Comparison of ENCODE assay signal across 9 mouse cellular contexts in the genomic region with DNA sequence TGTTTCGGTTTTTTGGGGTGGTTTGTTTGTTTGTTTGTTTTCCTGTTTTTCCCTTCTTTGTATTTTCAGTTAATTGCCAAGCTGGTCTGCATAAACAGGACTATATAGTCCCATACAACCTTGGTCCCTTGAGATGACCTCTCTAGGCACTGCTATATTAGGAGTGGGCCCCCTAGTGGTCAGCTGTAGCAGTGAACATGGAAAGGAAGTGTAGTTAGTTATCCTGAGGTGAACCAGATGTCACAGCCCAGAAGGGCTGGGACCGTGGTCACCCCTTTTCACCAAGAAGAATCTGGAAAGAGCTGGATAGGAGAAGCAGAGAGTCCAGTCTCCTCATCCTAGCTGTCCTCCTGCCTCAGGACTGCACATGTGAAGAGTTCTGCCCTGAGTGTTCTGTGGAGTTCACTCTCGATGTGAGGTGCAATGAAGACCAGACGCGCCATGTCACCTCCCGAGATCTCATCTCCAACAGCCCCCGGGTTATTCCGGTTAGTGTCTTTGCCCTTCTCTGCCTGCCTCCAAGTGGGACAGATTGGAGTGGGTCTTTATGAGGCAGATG. TPM values are rescaled to one million over a fixed set of nuclear protein-coding genes. Genes with fewer than 3 reads are reported as not detected.
DNase-seq lines count a peak whose midpoint lies in the region; ATAC-seq and TF ChIP-seq lines count a peak whose summit lies in the region.
"Had no signal": no experiment of that assay in that cellular context is flagged by ENCODE, and none has a peak within 500 bp of the region (broad histone marks: within the 10 kb centered on the region; RNA-seq: fewer than 3 reads in every experiment).

No protein-coding gene starts in this region.

- H3K27ac ChIP-seq in kidney, adult 2 months (ENCODE audit: insufficient read depth, low read depth, low read length): no peak overlapping the region
- H3K27ac ChIP-seq in stomach, postnatal 0 days (replicated peaks): no peak overlapping the region

- H3K4me2 ChIP-seq in stomach, postnatal 0 days (replicated peaks; ENCODE audit: low read depth): no peak overlapping the region

- no peak for TF ChIP-seq EP300 in stomach, postnatal 0 days (optimal IDR thresholded peaks at IDR 0.05)

- peak; percentile 52 for DNase-seq in cerebellum, adult 8-10 months
- peak; percentile 61 to 72 for DNase-seq in right cerebral cortex, postnatal 10 days (ENCODE audit: low spot score in 2 of 2)
- DNase-seq in right cerebral cortex, adult 18-20 months: no peak
- peak; percentile 81 for DNase-seq in embryo, embryonic 10.5 days (ENCODE audit: low spot score)
- DNase-seq in kidney, adult 2 months: peak; percentile 81
- DNase-seq in lung, postnatal 25 days (ENCODE audit: low spot score): peak; percentile 72
- DNase-seq in stomach, postnatal 0 days (ENCODE audit: low spot score): peak; percentile 72

- peaks cover 1% of the 10 kb centered on the region; the same call in 1 of the 2 replicates for H3K36me3 ChIP-seq in kidney, adult 2 months (ENCODE audit: control insufficient read depth, insufficient read depth, low read length)
- peaks cover 6% of the 10 kb centered on the region; the same call in 1 of the 2 replicates for H3K36me3 ChIP-seq in stomach, postnatal 0 days (ENCODE audit: control insufficient read depth, insufficient read depth, low read length)

- no peaks in the 10 kb centered on the region for H3K9me3 ChIP-seq in stomach, postnatal 0 days (ENCODE audit: control insufficient read depth, low read length)

- no peaks in the 10 kb centered on the region for H3K27me3 ChIP-seq in kidney, adult 2 months (replicated peaks; ENCODE audit: control insufficient read depth, insufficient read depth, low read length)
- no peaks in the 10 kb centered on the region for H3K27me3 ChIP-seq in stomach, postnatal 0 days (ENCODE audit: control insufficient read depth, insufficient read depth, low read length)
- H3K27me3 ChIP-seq: Patski had no signal

- no peak for ATAC-seq in cerebellum, adult (ENCODE audit: insufficient number of reproducible peaks, low FRiP score, low TSS enrichment)
- no peak; the same call in 1 of the 2 replicates for ATAC-seq in stomach, postnatal 0 days (ENCODE audit: low FRiP score, low TSS enrichment)
- ATAC-seq: Patski had no signal

- WGBS in kidney, adult 2 months: 71% methylated on average over 8 of the region's 8 CpGs
- 72% methylated on average over 8 of the region's 8 CpGs for WGBS in stomach, postnatal 0 days

- H3K4me1 ChIP-seq in kidney, adult 2 months (ENCODE audit: control insufficient read depth, insufficient read depth, low read length): peaks cover 4% of the 10 kb centered on the region; the same call in 1 of the 2 replicates
- H3K4me1 ChIP-seq in stomach, postnatal 0 days (replicated peaks; ENCODE audit: control insufficient read depth, insufficient read depth): no peaks in the 10 kb centered on the region

- TF ChIP-seq POLR2A in kidney, adult 2 months (IDR thresholded peaks at IDR 0.05; ENCODE audit: low read depth, low read length): no peak

- peak; percentile 62 for TF ChIP-seq CTCF in kidney, adult 2 months (conservative IDR thresholded peaks at IDR 0.05; ENCODE audit: insufficient read depth, insufficient read length, low read depth, low read length)
- TF ChIP-seq CTCF in stomach, postnatal 0 days (IDR thresholded peaks at IDR 0.05; ENCODE audit: low read depth): peak; percentile 91

- H3K4me3 ChIP-seq in kidney, adult 2 months (ENCODE audit: insufficient read depth, low read depth, low read length): no peak overlapping the region
- no peak overlapping the region for H3K4me3 ChIP-seq in stomach, postnatal 0 days (ENCODE audit: low read depth, low read length)

- no peak overlapping the region for H3K9ac ChIP-seq in stomach, postnatal 0 days (ENCODE audit: low read length)

RNA-seq across cellular contexts. Expression of gene Polr2c, which starts 4.2 kb away (rescaled TPM):
- 107 and 112 TPM in 2 replicates for polyA plus RNA-seq in kidney, adult 2 months (2012; rRNA removed)
- polyA plus RNA-seq in stomach, postnatal 0 days (2015; fragmentation: Nextera tagmentation; extraction: Ambion mirVana): 70.4 and 72.7 TPM in 2 replicates

RNA-seq across cellular contexts. Expression of gene Dok4, which starts 14.7 kb away (rescaled TPM):
- 20.2 and 21.7 TPM in 2 replicates for polyA plus RNA-seq in kidney, adult 2 months (2012; rRNA removed)
- polyA plus RNA-seq in stomach, postnatal 0 days (2015; fragmentation: Nextera tagmentation; extraction: Ambion mirVana): 19.3 and 20.5 TPM in 2 replicates

RNA-seq across cellular contexts. Expression of gene Ciapin1, which starts 23.3 kb away (rescaled TPM):
- polyA plus RNA-seq in kidney, adult 2 months (2012; rRNA removed): 55.8 and 71.2 TPM in 2 replicates
- 58.8 and 61.7 TPM in 2 replicates for polyA plus RNA-seq in stomach, postnatal 0 days (2015; fragmentation: Nextera tagmentation; extraction: Ambion mirVana)

RNA-seq across cellular contexts. Expression of gene Coq9, which starts 23.3 kb away (rescaled TPM):
- 378 and 521 TPM in 2 replicates for polyA plus RNA-seq in kidney, adult 2 months (2012; rRNA removed)
- 62.3 and 66.7 TPM in 2 replicates for polyA plus RNA-seq in stomach, postnatal 0 days (2015; fragmentation: Nextera tagmentation; extraction: Ambion mirVana)

RNA-seq across cellular contexts. Expression of gene Ccl17, which starts 51.2 kb away (rescaled TPM):
- 0.64 and 1.0 TPM in 2 replicates for polyA plus RNA-seq in kidney, adult 2 months (2012; rRNA removed)
- polyA plus RNA-seq in stomach, postnatal 0 days (2015; fragmentation: Nextera tagmentation; extraction: Ambion mirVana): 0.42 and 0.55 TPM in 2 replicates
